Mouse (Mus musculus): ENCODE measurements at regions not wholly inside any gene's neighbourhood (a gene's known extent, or its start where the extent isn't known, plus 50 kb on each side); places are given as distances from the start of the nearest gene placed in this dataset.
A peak's percentile ranks its signal among the peaks of the same experiment; 100 is the strongest.

DNA sequence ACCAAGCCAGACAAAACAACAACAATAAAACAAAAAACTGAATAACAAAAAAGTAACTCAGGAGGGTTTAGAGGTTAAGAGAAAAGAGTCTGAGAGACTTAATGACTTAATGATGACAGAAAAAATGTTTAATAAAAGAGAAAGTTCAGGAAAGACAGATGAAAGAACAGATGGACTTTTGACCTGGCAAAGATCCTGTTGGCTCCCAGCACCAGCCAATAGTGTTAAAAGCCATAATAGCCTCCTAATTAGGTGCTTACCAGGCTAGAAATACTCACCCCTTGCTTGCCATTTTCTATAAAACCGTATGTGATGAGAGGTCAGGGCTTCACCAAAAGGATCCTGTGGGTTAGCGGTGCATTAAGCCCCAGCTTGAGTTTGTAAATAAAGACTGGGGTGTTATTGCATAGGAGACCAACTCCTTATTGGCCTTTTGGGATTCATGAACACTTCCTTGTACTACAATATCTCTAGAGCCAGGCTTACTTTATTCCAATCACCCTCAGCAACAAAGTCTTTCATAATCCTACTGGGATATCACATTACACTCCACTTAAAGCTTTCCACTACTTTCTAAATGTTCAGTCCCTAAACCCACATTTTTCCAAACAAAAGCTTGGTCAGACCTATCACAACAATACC, 282.1 kb upstream of the Rasa1 start:
- no peak for DNase-seq (ENCODE audit: low read depth, low spot score)

DNA sequence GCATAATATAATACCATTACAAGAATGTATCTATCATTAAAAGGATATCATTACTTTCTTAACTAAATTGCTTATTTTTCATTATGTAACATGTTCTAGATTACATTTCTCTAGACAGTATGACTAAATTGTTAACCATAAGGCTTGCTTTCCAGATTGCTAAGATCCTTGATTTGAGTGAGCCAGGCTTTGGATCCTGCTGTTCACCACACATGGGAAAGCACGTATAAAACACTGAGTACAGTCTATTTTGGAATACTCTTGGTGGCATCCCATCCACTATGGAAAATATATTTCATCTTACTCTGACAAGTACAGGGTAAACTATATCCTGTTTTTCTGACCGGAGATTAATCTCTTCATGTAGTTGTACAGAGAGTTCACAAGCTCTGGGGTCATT, 268.9 kb upstream of the Rasa1 start:
- no peak for DNase-seq (ENCODE audit: low read depth, low spot score)

GRCm38 (mm10) chr13:85556101-85556853, 267.3 kb upstream of the Rasa1 start:
- DNase-seq (ENCODE audit: low read depth, low spot score) = peak; percentile 84

DNA sequence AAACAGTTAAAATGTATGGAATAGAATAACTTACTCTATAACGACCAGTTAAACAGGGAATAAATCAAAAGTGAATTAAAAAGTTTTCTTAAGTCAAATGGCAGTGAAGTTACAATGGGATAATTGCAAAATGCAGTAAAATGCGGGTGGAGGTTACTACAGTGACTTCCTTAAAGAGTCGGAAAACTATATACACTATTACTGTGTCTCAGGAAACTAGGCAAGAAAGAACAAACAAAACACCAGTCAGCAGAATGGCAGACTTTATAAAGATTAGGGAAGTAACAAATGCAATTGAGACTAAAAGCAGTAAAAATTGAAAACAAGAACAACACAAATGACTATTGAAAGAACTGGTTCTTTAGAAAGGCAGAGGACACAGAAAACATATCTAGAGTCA, 264.1 kb upstream of the Rasa1 start:
- no peak for DNase-seq (ENCODE audit: low read depth, low spot score)

- DNase-seq (ENCODE audit: low read depth, low spot score) = peak; percentile 76
Observed at GRCm38 (mm10) chr13:85509671-85510070, 220.7 kb upstream of the Rasa1 start.

DNA sequence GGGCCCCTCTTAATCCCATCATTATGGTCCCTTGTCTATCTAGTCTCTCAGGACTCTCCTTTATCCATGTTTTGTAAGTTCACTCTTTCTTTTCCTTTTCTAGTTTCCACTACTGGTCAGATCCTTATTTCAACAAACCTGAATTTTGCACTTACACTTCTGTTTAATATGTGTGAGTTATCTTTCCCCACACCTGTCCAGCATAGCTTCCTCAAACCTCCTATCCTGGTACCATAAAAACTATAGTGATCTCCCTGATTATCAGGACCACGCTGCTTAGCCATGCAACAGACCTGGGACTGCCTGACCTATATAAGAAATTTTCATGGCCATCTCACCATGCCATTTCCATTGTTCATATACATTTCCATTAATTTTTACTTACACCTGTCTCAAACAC, 219.6 kb upstream of the Rasa1 start:
- no peak for DNase-seq (ENCODE audit: low read depth, low spot score)

GRCm38 (mm10) chr13:85507374-85508101, 218.6 kb upstream of the Rasa1 start:
- DNase-seq (ENCODE audit: low read depth, low spot score) = peak; percentile 87

GRCm38 (mm10) chr13:85506875-85507274, 217.9 kb upstream of the Rasa1 start:
- peak; percentile 82 for DNase-seq (ENCODE audit: low read depth, low spot score)

DNA sequence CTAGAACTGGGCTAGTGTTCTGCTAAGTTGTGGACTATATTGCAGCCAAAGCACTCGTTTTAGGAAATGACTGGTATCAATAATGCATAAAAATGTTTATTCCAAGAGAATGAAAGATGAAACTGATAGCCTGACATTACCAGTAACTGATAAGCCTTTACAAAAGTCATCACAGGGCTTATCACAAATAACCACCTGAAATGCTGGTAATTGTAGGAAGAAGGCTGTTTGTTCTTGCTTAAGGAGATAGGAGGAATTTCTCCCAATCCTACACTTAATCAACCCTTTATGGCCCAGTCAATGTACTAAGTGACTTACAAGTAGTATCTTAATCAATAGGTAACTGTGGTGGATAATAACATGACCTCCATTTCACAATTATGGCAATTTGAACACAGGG, 217.1 kb upstream of the Rasa1 start:
- DNase-seq (ENCODE audit: low read depth, low spot score) = no peak

DNA sequence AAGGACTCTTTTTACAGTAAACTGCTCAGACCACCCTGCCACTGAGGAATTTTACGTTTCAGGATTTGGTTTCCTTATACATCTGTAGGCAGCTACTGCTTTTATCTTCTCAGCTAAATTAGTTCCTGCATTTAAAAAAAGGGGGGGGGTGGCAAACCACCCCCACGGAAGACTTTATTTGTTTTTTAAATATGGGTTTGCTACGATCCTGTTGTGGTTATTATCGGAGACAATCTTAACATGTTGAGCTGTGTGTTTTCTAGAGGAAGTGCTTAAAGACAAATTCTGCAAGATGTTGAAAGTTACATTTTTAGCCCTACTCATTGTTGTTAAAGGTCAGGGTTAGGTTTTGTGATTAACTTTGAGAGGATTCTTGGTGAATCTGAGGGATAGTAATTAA, 216.1 kb upstream of the Rasa1 start:
- peak; percentile 66 for DNase-seq (ENCODE audit: low read depth, low spot score)

GRCm38 (mm10) chr13:85504001-85504400, 215.1 kb upstream of the Rasa1 start:
- no peak for DNase-seq (ENCODE audit: low read depth, low spot score)

DNA sequence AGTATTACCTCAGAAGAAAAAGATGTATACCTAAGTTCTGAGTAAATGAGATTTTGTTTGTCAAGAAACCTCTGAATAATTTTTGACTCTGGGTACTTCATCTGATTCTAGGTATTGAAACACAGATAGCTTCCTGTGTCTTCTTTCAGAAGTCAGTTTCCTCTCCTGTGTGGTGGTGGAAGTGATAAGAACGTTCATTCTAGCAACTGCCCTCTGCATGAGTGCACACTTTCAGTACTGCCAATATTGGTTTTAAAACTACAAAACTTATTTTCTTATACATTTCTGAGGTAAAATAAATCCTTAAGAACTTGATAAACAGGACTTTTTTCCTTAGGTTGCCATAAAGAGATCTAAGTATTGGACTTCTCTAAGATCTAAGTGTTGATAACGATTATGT, 209.8 kb upstream of the Rasa1 start:
- DNase-seq (ENCODE audit: low read depth, low spot score) = peak; percentile 67

DNA sequence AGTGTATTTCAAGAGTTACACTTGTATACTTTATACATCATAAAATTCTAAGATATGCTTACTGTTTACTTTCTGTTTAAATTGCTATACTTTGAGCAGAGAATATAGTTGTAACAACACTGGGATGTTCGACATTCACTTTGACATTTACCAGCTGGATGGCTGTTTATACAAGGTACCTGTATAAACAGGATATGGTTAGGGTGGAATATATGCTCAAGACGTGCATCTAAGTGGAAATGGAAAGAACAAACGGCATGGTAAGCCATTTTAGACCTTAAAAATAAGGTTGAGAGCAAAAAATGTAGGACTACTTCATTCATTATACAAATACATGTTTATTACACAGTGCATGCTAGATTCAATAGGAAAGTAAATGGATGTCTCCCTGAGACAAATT, 195.9 kb upstream of the Rasa1 start:
- peak; percentile 37 for DNase-seq (ENCODE audit: low read depth, low spot score)

DNA sequence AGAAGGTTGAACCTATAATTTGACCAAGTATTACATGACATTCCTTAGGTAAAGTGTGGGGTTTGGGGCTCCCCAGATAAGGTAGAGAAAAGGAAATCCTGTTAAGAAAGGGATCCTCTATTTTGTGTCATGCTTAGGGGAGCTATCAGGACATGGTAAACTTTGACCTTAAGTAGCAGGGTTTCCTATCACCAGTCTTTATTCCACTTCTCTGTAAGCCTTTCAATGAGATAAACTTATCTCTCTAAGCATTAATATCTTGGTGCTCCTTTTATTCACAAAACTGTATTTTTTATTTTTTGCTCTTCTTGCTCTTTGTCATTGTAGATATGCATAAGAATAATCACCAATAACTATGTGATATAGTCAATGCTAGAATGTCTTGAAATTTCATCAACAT, 194.4 kb upstream of the Rasa1 start:
- no peak for DNase-seq (ENCODE audit: low read depth, low spot score)

GRCm38 (mm10) chr13:85479405-85479804, 190.5 kb upstream of the Rasa1 start:
- DNase-seq (ENCODE audit: low read depth, low spot score) = peak; percentile 42

DNA sequence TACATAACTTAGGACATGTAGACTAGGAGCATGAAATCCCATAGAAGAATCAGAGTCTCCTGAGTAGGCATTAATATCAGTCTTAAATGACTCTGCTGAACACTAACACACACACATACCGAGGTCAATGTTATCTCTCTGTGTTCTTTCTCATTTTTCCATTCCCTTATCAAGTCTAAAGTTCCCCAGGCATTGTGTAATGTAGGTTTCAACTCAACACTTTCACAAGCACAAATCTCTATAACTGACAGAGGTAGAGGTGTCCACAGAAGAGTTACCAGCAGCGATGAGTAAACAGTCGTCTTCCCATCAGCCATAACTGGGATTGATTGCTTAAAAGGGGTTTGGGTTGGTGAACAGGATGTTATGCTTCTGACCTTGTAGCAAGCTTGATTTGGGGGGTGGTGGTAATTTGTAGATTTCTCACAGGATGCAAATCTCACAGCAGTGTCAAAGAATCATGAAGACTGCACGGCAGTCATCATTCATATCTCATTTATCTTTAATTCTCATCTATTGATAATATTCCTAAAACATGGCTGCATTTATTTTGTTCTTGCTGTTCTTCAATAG, 187.4 kb upstream of the Rasa1 start:
- peak; percentile 33 for DNase-seq (ENCODE audit: low read depth, low spot score)

DNA sequence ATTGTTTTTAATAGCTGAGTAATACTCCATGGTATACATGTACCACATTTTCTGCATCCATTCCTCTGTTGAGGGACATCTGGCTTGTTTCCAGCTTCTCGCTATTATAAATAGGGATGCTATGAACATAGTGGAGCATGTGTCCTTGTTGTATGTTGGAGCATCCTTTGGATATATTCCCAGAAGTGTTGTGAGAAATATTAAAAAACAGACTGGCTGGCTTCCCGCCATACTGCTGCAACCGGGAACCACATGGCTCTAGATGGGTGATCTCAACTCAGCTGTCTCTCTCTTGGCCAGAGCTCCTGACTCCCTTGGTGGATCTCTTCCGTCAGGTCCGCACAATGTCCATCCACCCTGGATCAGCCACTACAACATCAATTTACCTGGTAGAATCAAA, 182.4 kb upstream of the Rasa1 start:
- DNase-seq (ENCODE audit: low read depth, low spot score) = no peak

- peak; percentile 56 for DNase-seq (ENCODE audit: low read depth, low spot score)
Observed at GRCm38 (mm10) chr13:85459387-85459786, 170.5 kb upstream of the Rasa1 start.

GRCm38 (mm10) chr13:85458611-85459010, 169.7 kb upstream of the Rasa1 start:
- peak; percentile 40 for DNase-seq (ENCODE audit: low read depth, low spot score)

GRCm38 (mm10) chr13:85439581-85439980, 150.7 kb upstream of the Rasa1 start:
- DNase-seq (ENCODE audit: low read depth, low spot score) = no peak

DNA sequence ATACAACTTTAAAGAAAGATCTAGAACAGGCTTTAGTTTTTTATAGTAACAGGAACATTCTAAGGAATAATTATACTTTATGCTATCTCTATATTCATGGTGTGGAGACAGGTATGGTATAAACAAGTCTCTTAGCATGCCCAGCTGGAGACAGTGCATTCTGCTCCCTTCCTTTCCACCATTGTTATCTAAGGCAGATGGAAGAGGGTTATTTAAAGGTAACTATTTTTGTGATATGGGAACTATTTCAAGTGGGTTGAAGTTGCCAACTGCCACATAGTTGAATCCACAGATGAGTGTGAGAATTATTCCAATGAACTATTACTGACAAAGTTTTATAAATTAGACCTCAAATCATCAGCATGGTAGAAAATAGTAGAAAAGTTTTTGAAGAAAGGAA, 148.9 kb upstream of the Rasa1 start:
- DNase-seq (ENCODE audit: low read depth, low spot score) = no peak

DNA sequence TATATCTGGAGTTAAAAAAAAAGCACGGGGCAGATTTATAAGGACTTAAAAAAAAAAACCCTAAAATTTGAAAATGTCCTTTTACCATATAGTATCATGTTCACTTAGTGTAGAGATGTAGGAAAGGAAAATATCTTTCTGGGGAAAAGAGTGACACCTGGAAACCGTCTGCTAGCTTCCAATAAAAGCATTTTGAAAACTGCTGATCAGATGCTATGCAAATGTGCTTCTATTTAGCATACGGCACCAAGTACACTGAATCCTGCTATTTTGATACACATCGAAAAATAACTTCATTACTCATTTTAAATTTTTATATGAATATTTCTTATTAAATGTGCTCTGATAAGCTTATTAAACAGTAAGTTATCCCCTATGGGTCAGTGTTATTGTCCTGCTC, 148.1 kb upstream of the Rasa1 start:
- no peak for DNase-seq (ENCODE audit: low read depth, low spot score)
